ENCODE assay signal across 10 mouse cellular contexts in genomic region chr11:33202296-33202695, GRCm38 (mm10). TPM values are rescaled to one million over a fixed set of nuclear protein-coding genes. Genes with fewer than 3 reads are reported as not detected.
DNase-seq lines count a peak whose midpoint lies in the region; ATAC-seq and TF ChIP-seq lines count a peak whose summit lies in the region.
"Had no signal": no experiment of that assay in that cellular context is flagged by ENCODE, and none has a peak within 500 bp of the region (broad histone marks: within the 10 kb centered on the region; RNA-seq: fewer than 3 reads in every experiment).

No protein-coding gene starts in this region.

- ATAC-seq in lung, embryonic 14.5 days (ENCODE audit: insufficient read depth) = no peak
- ATAC-seq in neural tube, embryonic 13.5 days (ENCODE audit: low read depth) = no peak

- no peak overlapping the region for H3K9ac ChIP-seq in lung, embryonic 14.5 days
- H3K9ac ChIP-seq in neural tube, embryonic 13.5 days = peak overlapping the region; percentile 86
- H3K9ac ChIP-seq: lung, embryonic 15.5 days had no signal

- H3K27ac ChIP-seq in lung, embryonic 14.5 days (ENCODE audit: low read depth) = no peak overlapping the region
- H3K27ac ChIP-seq in hindbrain, embryonic 10.5 days = peak overlapping the region; percentile 80
- peak overlapping the region; percentile 95 for H3K27ac ChIP-seq in neural tube, embryonic 13.5 days (replicated peaks)
- H3K27ac ChIP-seq: lung, embryonic 15.5 days had no signal

- peak; percentile 27 for TF ChIP-seq CTCF in lung, embryonic 14.5 days (IDR thresholded peaks at IDR 0.05; ENCODE audit: low read depth)

- H3K4me3 ChIP-seq in lung, embryonic 14.5 days (ENCODE audit: low read depth, low read length) = peak overlapping the region; percentile 29; the same call in 1 of the 2 replicates
- peak overlapping the region; percentile 53 for H3K4me3 ChIP-seq in hindbrain, embryonic 10.5 days
- peak overlapping the region; percentile 53 for H3K4me3 ChIP-seq in neural tube, embryonic 13.5 days

- H3K27me3 ChIP-seq in lung, embryonic 14.5 days (ENCODE audit: insufficient read depth, low read length) = peaks cover 99% of the 10 kb centered on the region
- peaks cover 100% of the 10 kb centered on the region for H3K27me3 ChIP-seq in hindbrain, embryonic 10.5 days (ENCODE audit: insufficient read depth, poor library complexity, severe bottlenecking)
- H3K27me3 ChIP-seq in neural tube, embryonic 13.5 days = peaks cover 88% of the 10 kb centered on the region

- DNase-seq in adrenal gland, postnatal 14 days = peak; percentile 11
- no peak for DNase-seq in adrenal gland, adult 18-20 months (ENCODE audit: low spot score in 2 of 2)
- DNase-seq in lung, embryonic 14.5 days = no peak
- DNase-seq in lung, postnatal 14 days = no peak
- DNase-seq in hindbrain, embryonic 10.5 days (ENCODE audit: low spot score) = peak; percentile 50
- DNase-seq in frontal cortex, postnatal 36 days (ENCODE audit: low spot score in 2 of 2) = no peak
- DNase-seq in liver = no peak

- WGBS in lung, embryonic 14.5 days = 1% methylated on average over 37 of the region's 37 CpGs
- WGBS in hindbrain, embryonic 10.5 days = 1% methylated on average over 37 of the region's 37 CpGs
- 1% methylated on average over 37 of the region's 37 CpGs for WGBS in neural tube, embryonic 13.5 days

- H3K4me2 ChIP-seq in lung, embryonic 14.5 days = no peak overlapping the region
- H3K4me2 ChIP-seq in neural tube, embryonic 13.5 days = peak overlapping the region; percentile 49

- no peaks in the 10 kb centered on the region for H3K9me3 ChIP-seq in lung, embryonic 14.5 days (ENCODE audit: low read depth, low read length)
- peaks cover 5% of the 10 kb centered on the region for H3K9me3 ChIP-seq in hindbrain, embryonic 10.5 days
- 0 out of 2 replicates have a peak, but pooled peaks cover 3% of the 10 kb centered on the region for H3K9me3 ChIP-seq in neural tube, embryonic 13.5 days
- H3K9me3 ChIP-seq: lung, embryonic 15.5 days had no signal

- H3K36me3 ChIP-seq in lung, embryonic 14.5 days (ENCODE audit: insufficient read depth) = no peaks in the 10 kb centered on the region
- H3K36me3 ChIP-seq in hindbrain, embryonic 10.5 days = no peaks in the 10 kb centered on the region
- H3K36me3 ChIP-seq in neural tube, embryonic 13.5 days = no peaks in the 10 kb centered on the region; the same call in 1 of the 2 replicates
- H3K36me3 ChIP-seq: lung, embryonic 15.5 days had no signal

- no peaks in the 10 kb centered on the region; the same call in 1 of the 2 replicates for H3K4me1 ChIP-seq in lung, embryonic 14.5 days (ENCODE audit: insufficient read depth)
- H3K4me1 ChIP-seq in hindbrain, embryonic 10.5 days (replicated peaks) = peaks cover 67% of the 10 kb centered on the region
- peaks cover 47% of the 10 kb centered on the region for H3K4me1 ChIP-seq in neural tube, embryonic 13.5 days (replicated peaks)

RNA-seq across cellular contexts. Expression of gene Tlx3, which starts 1.1 kb away (rescaled TPM):
- total RNA-seq in adrenal gland, postnatal 14 days (2021) = 0.23 TPM in 1 of 2 replicates, not detected in the other
- under 1 TPM in 1 of 2 experiments, not detected in 1; 0.19 TPM for total RNA-seq in adrenal gland, adult 18-20 months (2021)
- polyA plus RNA-seq in lung, embryonic 14.5 days (2014; fragmentation: Nextera tagmentation; extraction: Ambion mirVana) = not detected in 2 replicates
- polyA plus RNA-seq in hindbrain, embryonic 10.5 days (2016; fragmentation: Nextera tagmentation; extraction: Ambion mirVana) = 11.9 and 17.9 TPM in 2 replicates
- 53.2 and 55.7 TPM in 2 replicates for polyA plus RNA-seq in neural tube, embryonic 13.5 days (2015; fragmentation: Nextera tagmentation; extraction: Ambion mirVana)
- polyA plus RNA-seq: spleen, adult 2 months had no signal

RNA-seq across cellular contexts. Expression of gene Npm1, which starts 39.3 kb away (rescaled TPM):
- 351 and 422 TPM in 2 replicates for total RNA-seq in adrenal gland, postnatal 14 days (2021)
- total RNA-seq in adrenal gland, adult 18-20 months (2021) = 100 to 1,000 TPM; 224 to 282 TPM
- 1,275 and 1,313 TPM in 2 replicates for polyA plus RNA-seq in lung, embryonic 14.5 days (2014; fragmentation: Nextera tagmentation; extraction: Ambion mirVana)
- polyA plus RNA-seq in hindbrain, embryonic 10.5 days (2016; fragmentation: Nextera tagmentation; extraction: Ambion mirVana) = 691 and 1,253 TPM in 2 replicates
- polyA plus RNA-seq in neural tube, embryonic 13.5 days (2015; fragmentation: Nextera tagmentation; extraction: Ambion mirVana) = 495 and 526 TPM in 2 replicates

RNA-seq across cellular contexts. Expression of gene Fgf18, which starts 55.1 kb away (rescaled TPM):
- total RNA-seq in adrenal gland, postnatal 14 days (2021) = 2.1 TPM in 2 replicates
- 1 to 10 TPM; 1.3 to 2.0 TPM for total RNA-seq in adrenal gland, adult 18-20 months (2021)
- polyA plus RNA-seq in lung, embryonic 14.5 days (2014; fragmentation: Nextera tagmentation; extraction: Ambion mirVana) = 10.8 and 10.9 TPM in 2 replicates
- polyA plus RNA-seq in hindbrain, embryonic 10.5 days (2016; fragmentation: Nextera tagmentation; extraction: Ambion mirVana) = 5.9 and 7.7 TPM in 2 replicates
- polyA plus RNA-seq in neural tube, embryonic 13.5 days (2015; fragmentation: Nextera tagmentation; extraction: Ambion mirVana) = 10.1 and 10.8 TPM in 2 replicates

Comparison
In these comparisons a context has a peak if more than half of its experiments do, and no peak if none do; other contexts are left out.
1. DNase-seq: peak in adrenal gland, postnatal 14 days (single experiment) and hindbrain, embryonic 10.5 days (single experiment); none in adrenal gland, adult 18-20 months (0 of 2), lung, embryonic 14.5 days (single experiment), lung, postnatal 14 days (single experiment), frontal cortex, postnatal 36 days (0 of 2) and liver (single experiment).
2. RNA of gene Tlx3, which starts 1.1 kb away (polyA plus RNA-seq): 53.2 to 55.7 TPM in neural tube, embryonic 13.5 days and 11.9 to 17.9 TPM in hindbrain, embryonic 10.5 days; not detected in lung, embryonic 14.5 days; every median in the first group is over 10 times any median in the second.
3. Peak in every context shown above with its lines, with median percentiles within 50 percentile points of each other: H3K4me3 ChIP-seq.